Mouse (Mus musculus) monocyte, adult 2 months (primary cell): ENCODE results near the gene Mmel1.

ENCODE experiments used
- DNase-seq, 2 experiments: peaks; one replicate each; pipeline ENCODE4 v3.0.0; 2022; ENCODE audit warnings: low spot score in 2 of 2, low read depth in 1 of 2

Mmel1 gene

GRCm38 (mm10) chr4:154863436-154863935 lies 5.9 kb upstream of the Mmel1 start:
- DNase-seq, result no peak

DNA sequence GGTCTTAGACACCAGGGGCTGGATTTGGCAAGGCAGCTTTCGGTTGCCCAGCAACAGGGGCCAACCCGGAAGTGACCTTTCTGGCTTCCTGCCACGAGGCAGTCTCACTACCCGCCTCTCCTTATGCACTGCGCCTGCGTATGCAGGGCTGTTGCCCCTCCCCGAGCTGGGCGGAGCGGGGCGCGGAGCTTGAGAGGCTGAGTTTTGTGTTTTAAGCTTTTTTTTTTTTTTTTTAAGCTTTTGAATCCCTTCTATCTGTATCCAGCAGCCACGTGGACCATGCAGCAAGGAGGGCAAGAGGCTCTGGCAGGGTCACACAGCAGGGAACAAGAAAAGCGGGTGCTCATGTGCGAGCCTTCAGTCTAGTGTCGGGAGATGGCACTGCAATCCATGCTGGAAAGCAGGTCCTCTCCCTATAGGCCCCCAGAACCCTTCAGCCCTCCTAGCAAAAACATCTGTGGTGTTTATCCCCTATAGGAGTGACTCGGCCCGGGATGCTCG lies 5.1 kb upstream of the Mmel1 start:
- peak; percentile 45 to 69 for DNase-seq

GRCm38 (mm10) chr4:154864961-154865760 lies 4.2 kb upstream of the Mmel1 start:
- DNase-seq, result no peak

GRCm38 (mm10) chr4:154866391-154866790 lies 3.0 kb upstream of the Mmel1 start:
- no peak for DNase-seq

DNA sequence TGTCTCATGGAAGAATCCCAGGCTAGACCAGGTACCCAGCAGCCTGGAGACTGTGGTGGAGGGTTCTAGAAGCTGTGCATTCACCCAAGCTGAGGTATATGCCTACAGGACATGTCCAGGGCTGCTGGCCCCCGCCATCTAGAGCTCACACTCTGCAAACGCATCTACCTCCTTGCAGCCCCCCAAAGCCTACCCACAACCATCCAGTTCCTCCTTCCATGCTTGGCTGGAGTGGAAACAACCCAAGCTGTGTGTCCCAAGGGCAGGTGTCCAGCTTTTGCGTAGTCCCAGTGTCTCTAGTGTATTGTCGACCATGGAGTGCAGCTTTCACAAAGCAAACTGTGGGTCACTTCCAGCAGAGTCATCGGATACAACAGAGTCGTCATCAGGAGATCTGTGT lies 2.1 kb upstream of the Mmel1 start:
- DNase-seq, result no peak

DNA sequence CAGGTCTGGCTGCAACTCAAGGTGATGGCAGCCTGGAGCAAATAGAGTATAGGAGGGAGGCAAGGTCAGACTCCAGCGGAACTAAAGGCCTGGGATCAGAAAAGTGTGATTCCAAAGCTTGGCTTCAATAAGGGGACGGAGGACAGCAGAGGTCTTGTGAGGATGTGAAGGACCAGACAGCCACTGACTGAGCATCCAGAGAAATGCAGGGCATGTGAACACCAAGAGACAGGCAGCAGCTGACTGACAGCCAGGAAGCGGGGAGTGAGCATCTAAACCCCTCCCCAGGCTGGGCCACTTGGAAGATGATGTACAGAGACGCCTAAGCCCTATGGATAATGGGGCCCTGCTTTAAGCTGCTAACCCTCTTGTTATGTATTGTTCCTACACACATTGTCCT lies 1.3 kb downstream of the Mmel1 start:
- no peak for DNase-seq

- no peak for DNase-seq
Observed at GRCm38 (mm10) chr4:154871757-154872251, 2.4 kb downstream of the Mmel1 start.

DNA sequence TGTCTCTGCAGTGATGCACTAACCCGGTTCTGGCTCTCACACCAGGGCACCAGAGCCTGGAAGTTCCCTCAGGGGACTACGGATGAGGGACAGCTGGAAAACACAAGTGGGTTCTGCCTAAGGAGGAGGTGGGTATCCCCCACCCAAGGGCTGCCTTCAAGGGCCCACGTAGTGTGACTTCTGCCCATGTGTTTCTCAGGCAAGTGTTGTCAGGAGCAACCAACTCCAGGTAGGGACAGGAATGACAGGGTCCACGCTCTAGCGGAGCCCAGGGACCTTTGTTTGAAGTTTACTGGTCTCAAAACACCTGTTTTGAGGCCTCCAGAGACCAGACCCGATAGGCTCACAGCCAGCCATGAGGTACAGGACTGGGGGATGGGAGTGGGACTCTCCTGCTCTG lies 3.8 kb downstream of the Mmel1 start:
- DNase-seq, result no peak

DNA sequence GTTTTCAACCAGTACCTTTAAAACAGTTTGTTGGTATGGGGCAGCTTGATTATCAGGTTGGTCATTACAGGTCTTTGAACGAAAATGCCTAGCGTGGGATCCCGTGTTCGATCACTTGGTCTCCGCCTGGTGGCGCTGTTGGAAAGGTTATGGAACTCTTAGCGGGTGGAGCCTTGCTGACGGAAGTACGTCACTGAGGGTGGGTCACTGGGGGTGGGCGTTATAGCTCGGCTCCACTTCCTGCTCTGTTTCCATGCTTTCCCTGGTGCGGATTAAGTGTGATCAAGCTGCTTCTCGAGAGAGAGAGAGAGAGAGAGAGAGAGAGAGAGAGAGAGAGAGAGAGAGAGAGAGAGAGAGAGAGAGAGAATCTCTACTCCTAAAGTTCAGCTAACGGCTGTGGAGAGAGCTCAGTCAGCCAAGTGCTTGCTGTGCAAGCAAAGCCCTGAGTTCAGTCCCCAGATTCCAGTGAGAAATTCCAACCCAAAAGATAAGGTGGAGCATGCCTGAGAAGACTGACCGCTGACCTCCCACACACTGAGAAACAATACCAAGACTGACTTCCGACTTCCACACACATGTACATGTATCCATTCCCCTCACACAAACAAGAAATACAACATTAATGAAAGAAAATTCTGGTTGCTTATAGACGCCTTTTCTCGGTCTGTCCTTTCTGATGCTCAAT lies 8.6 kb downstream of the Mmel1 start:
- peak; percentile 58 to 85 for DNase-seq

DNA sequence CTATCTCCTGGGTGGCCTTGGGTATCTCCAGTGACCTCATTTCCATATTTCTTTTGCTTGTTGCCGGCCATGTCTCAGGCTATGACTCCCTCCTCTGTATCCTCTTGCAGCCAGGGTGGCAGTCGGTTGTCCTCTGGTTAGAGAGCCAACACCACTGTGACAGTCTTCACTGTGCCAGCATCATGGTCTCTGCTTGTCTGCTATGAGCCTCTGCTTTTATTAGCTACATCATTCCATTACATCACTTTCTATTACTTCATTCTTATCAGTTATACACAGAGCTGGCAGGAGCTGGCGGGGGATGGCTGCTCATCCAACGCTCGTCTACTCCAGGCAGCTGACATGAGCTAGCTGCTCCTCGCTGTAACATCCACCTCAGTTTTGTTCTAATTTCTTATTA lies 11.3 kb downstream of the Mmel1 start:
- DNase-seq, result no peak

GRCm38 (mm10) chr4:154882014-154882659 lies 12.8 kb downstream of the Mmel1 start:
- DNase-seq, result no peak

DNA sequence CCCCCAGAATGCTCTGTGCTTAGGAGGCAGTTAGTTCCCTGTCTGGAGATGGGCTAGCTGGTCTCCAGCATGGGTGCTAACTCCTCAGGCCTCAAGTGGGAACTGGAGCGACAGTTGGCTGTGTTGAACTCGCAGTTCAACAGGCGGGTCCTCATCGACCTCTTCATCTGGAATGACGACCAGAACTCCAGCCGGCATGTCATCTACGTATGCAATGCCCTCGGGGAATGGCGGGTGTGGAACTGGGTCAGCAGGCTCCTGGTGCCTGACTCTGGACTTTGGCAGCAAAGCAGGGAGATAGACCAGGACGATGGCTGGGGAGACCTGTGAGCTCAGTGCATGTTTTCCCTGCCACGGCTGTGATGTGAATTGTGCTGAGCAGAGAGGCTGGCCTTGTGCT lies 16.0 kb downstream of the Mmel1 start:
- DNase-seq, result no peak

DNA sequence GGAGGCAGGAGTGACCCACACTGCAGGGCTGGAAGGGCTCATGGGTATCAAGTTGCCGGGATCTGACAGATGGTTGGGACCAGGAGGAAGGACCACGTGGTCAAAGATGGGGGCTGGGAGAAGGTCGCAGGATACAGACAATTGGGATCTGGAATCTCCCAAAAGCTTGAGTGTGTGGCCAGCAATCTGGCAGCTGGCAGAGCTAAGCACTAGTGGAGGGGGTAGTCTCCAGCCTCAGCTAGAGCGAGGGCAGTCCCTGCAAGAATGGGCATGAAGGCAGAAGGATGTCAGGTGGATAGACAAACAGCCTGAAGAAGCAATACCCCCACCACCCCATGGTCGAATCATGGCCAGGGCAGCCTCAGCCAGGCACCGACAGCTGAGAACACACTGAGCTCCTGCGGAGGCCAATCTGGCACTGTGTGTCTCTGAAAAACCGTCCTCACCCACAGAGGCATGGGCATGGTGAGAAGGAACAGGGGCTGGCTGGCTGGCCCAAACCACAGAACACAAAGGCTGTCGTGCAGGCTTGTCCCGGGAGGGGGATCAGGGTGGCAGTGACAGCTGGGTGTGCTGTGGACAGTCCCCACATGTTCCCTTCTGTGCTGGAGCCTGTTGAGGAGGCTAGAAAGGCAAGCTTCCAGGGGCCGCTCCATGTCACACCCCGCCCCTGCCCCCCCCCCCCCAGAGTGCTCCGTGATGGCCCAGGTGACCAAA lies 17.6 kb downstream of the Mmel1 start:
- DNase-seq, result no peak

- DNase-seq, result no peak
Observed at GRCm38 (mm10) chr4:154887593-154888250, 18.3 kb downstream of the Mmel1 start.

- no peak for DNase-seq
Observed at GRCm38 (mm10) chr4:154890887-154891286, 21.5 kb downstream of the Mmel1 start.

DNA sequence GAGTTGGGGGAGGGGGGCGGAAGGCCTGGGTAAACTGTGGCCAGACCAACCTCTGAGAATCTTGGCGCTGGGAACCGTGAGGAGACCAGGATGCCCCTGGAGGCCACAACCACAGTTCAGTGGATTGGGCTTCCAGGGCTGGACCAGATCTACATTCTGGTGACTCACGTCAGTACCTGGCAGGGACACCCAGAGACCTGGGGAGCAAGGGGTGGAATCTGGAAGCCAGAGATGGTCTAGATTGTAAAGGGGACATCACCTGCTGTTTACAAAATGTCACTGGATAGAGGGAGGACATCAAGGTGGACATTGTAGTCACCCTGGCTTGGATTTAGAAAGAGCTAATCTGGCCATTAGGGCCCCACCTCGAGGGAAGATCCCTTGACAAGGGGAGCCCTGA lies 26.2 kb downstream of the Mmel1 start:
- no peak for DNase-seq

DNA sequence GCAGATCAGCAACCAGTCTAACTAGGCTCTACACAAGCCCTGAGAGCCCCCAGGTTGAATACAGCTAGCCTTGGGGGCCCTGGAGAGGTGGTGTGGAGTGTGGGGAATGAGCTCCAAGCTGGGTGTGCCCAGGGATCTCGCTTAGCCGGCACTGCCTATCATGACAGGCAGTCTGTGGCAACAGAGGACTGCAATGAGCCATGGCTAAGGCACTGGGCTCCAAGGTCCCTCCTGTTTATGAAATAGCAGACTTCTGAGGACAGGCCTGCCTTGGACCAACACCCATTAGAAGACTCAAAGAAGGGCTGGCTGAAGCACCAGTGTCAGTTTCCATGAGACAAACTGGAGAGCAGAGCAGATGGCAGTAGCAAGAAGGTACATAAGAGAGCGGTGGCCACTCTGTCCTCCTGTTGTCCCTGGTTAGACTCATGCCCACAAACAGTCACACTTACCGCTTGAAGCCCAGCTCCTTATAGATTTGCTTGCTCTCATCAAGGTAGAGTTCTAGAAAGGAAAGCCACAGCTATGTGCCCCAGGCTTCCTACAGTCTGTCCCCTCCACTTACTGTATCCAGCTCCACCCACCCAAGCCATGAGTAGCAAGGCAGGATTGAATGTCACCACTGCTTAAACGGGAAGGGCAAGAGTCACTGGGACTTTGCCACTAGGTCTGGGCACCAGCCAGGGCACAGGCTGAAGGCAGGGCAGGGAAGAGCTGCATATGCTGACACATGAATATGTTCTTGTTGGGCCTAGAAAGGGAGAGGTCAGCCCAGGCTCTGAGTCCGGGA lies 28.5 kb downstream of the Mmel1 start:
- no peak for DNase-seq

DNA sequence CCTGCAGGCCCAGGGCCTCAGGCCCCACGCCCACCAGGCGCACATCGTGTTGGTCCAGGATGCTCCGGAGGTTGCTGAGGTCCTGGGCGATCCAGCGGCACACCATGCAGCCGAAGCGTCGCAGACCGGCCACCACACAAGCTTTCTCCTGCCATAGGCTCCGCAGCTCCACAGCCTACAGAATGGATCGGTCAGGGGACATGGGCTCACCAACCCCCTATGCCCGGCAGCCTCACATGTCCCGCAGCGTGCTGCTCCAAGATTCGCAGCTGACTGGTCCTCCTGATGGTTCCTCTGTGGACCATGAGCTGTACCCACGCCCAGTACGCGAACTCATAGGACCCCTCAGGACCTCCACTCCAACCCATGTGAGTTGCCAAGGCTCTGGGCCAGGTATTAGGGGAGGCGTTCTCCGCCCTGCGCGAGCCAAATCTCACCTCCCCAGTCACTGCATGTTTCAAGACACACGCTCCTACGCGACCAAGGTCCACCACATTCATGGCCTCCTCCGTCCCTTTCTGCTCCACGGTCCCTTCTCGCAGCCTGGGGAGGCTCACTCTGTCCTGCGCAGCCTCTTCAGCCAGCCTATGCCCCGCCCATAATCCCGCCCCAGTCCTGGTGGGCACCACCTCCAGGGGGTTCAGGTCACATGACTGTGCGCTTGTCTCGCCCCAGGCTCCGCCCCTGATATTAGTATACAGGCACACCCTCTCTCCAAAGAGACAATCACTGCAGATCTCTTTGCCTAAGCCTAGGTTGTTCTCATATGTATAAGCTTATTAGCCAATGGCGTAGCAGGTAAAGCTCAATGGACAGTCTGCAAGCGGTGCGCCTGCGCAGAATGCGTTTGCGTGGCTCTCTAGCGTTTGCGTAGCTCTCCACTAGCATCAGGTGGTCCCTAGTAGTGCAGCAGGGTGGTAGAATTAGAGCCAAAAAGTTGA lies 29.4 kb downstream of the Mmel1 start, which contains the start of gene Fam213b:
Gene Fam213b (minus strand): TSS at position 630 of the 941 bp plus-strand sequence.
- peak in 1 of 2 experiments; percentile 60 for DNase-seq
